ENCODE assay signal across 10 mouse cellular contexts in genomic region chr13:26657010-26657611, GRCm38 (mm10).
A peak's percentile ranks its signal among the peaks of the same experiment; 100 is the strongest.
DNase-seq lines count a peak whose midpoint lies in the region; ATAC-seq and TF ChIP-seq lines count a peak whose summit lies in the region.
"Had no signal": no experiment of that assay in that cellular context is flagged by ENCODE, and none has a peak within 500 bp of the region (broad histone marks: within the 10 kb centered on the region; RNA-seq: fewer than 3 reads in every experiment).

No protein-coding gene starts in this region.

- no peak overlapping the region for H3K9ac ChIP-seq in heart, postnatal 0 days (replicated peaks; ENCODE audit: low read depth, low read length)
- H3K9ac ChIP-seq in hindbrain, embryonic 12.5 days: no peak overlapping the region
- no peak overlapping the region for H3K9ac ChIP-seq in midbrain, embryonic 14.5 days (replicated peaks; ENCODE audit: low read length)

- H3K4me1 ChIP-seq in heart, postnatal 0 days (ENCODE audit: control insufficient read depth, insufficient read depth): no peaks in the 10 kb centered on the region
- H3K4me1 ChIP-seq in hindbrain, embryonic 12.5 days: no peaks in the 10 kb centered on the region; the same call in 1 of the 2 replicates
- no peaks in the 10 kb centered on the region for H3K4me1 ChIP-seq in midbrain, embryonic 14.5 days (ENCODE audit: control insufficient read depth, insufficient read depth, low read length)

- DNase-seq in heart, postnatal 0 days (ENCODE audit: low spot score): peak; percentile 5
- DNase-seq in heart, postnatal 36 days: no peak
- peak; percentile 76 to 81 for DNase-seq in cerebellum, postnatal 25 days
- DNase-seq in midbrain, embryonic 14.5 days: peak; percentile 81
- no peak for DNase-seq in ovary, postnatal 14 days (ENCODE audit: low spot score)
- DNase-seq in lung, postnatal 4 days: no peak
- no peak for DNase-seq in urinary bladder, postnatal 36 days (ENCODE audit: low spot score in 2 of 2)

- no peaks in the 10 kb centered on the region for H3K36me3 ChIP-seq in heart, postnatal 0 days (replicated peaks; ENCODE audit: control insufficient read depth, insufficient read depth, low read length)
- H3K36me3 ChIP-seq in hindbrain, embryonic 12.5 days: no peaks in the 10 kb centered on the region
- H3K36me3 ChIP-seq in midbrain, embryonic 14.5 days (ENCODE audit: control insufficient read depth, insufficient read depth, low read length): no peaks in the 10 kb centered on the region

- no peaks in the 10 kb centered on the region for H3K27me3 ChIP-seq in heart, postnatal 0 days (ENCODE audit: control insufficient read depth, insufficient read depth, low read length)
- H3K27me3 ChIP-seq in hindbrain, embryonic 12.5 days: no peaks in the 10 kb centered on the region
- no peaks in the 10 kb centered on the region for H3K27me3 ChIP-seq in midbrain, embryonic 14.5 days (ENCODE audit: control insufficient read depth, insufficient read depth, low read length)

- no peaks in the 10 kb centered on the region for H3K9me3 ChIP-seq in heart, postnatal 0 days (replicated peaks; ENCODE audit: control insufficient read depth, low read length)
- H3K9me3 ChIP-seq in hindbrain, embryonic 12.5 days (replicated peaks): no peaks in the 10 kb centered on the region
- H3K9me3 ChIP-seq in midbrain, embryonic 14.5 days (ENCODE audit: control insufficient read depth, low read length): no peaks in the 10 kb centered on the region

- intact Hi-C loops in heart, postnatal 36 days (cut with DNase I): no loop called here

- H3K27ac ChIP-seq in heart, postnatal 0 days (ENCODE audit: low read depth): no peak overlapping the region
- 0 out of 2 replicates have a peak overlapping the region, but pooled peaks have one; percentile 24 for H3K27ac ChIP-seq in hindbrain, embryonic 12.5 days
- H3K27ac ChIP-seq in midbrain, embryonic 14.5 days (replicated peaks; ENCODE audit: low read depth, low read length): no peak overlapping the region; the same call in 1 of the 2 replicates
- H3K27ac ChIP-seq: macrophage had no signal

- TF ChIP-seq EP300 in heart, postnatal 0 days (IDR thresholded peaks at IDR 0.05; ENCODE audit: low read depth): no peak

- no peak overlapping the region for H3K4me3 ChIP-seq in heart, postnatal 0 days (ENCODE audit: low read depth, low read length)
- no peak overlapping the region for H3K4me3 ChIP-seq in hindbrain, embryonic 12.5 days
- no peak overlapping the region for H3K4me3 ChIP-seq in midbrain, embryonic 14.5 days (replicated peaks; ENCODE audit: low read depth, low read length)

- ATAC-seq in heart, postnatal 0 days (ENCODE audit: insufficient read depth, low read depth): no peak
- peak; percentile 93 for ATAC-seq in hindbrain, embryonic 12.5 days (ENCODE audit: low FRiP score)
- peak; percentile 91 for ATAC-seq in midbrain, embryonic 14.5 days (ENCODE audit: low FRiP score, low TSS enrichment)
- ATAC-seq: CD4-positive, CD25-positive, alpha-beta regulatory T cell, adult 4 months had no signal

- no peak overlapping the region for H3K4me2 ChIP-seq in heart, postnatal 0 days (ENCODE audit: low read depth, low read length)
- no peak overlapping the region for H3K4me2 ChIP-seq in hindbrain, embryonic 12.5 days (replicated peaks)
- H3K4me2 ChIP-seq in midbrain, embryonic 14.5 days (ENCODE audit: low read length): no peak overlapping the region

- no peak for TF ChIP-seq CTCF in heart, postnatal 0 days (IDR thresholded peaks at IDR 0.05; ENCODE audit: low read depth)

- WGBS in heart, postnatal 0 days: 62% methylated on average over 1 of the region's 1 CpGs
- WGBS in hindbrain, embryonic 12.5 days: 53% methylated on average over 1 of the region's 1 CpGs
- WGBS in midbrain, embryonic 14.5 days: 30% methylated on average over 1 of the region's 1 CpGs

Comparison
In these comparisons a context has a peak if more than half of its experiments do, and no peak if none do; other contexts are left out.
1. DNase-seq: peak in heart, postnatal 0 days (single experiment), cerebellum, postnatal 25 days (2 of 2) and midbrain, embryonic 14.5 days (single experiment); none in heart, postnatal 36 days (0 of 2), ovary, postnatal 14 days (single experiment), lung, postnatal 4 days (0 of 2) and urinary bladder, postnatal 36 days (0 of 2).